Mouse (Mus musculus) cerebral cortex, adult 2 months (tissue): ENCODE measurements around the gene Gramd1a.

Source experiments
- WGBS: fragments of 180-500 bp; shearing (Covaris S2); methylation state at CpG from one replicate; pipeline ENCODE4 v1.1.7; 2018; 5-methylcytosine and 5-hydroxymethylcytosine counted together

Gramd1a gene

DNA sequence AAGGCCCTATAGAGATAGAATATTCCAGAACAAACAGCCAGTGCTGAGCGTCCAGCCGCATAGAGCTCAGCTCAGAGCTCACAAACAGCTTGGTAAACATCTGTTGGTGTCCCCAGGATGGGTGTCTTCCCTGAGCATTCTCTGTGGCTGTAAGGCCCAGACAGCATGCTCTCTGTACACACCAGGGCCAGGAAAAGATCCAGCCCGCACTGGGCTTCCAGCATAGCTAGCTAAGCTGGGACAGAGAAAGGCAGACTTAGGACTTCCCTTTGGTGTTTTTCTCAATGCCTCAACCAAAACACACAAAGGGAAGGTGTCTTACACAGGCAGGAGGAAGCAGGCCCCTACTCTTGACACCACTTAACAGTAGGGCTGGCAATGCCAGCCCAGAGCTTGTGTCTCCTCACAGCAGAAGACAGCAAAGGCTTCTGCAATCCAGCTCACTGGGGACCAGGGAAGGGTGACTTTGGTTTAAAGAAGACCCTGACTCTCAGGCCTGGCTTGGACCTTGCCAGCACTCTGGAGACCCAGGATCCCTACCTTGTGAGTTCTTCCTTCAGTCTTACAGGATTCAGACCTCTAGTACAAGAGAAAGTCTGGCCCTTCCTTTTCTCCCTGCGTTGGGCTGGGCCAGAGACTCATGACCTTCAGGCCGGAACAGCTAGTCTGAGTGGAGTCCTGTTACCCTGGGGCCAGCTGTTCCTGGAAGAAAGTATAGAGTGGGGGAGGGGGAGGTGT lies at the start of gene Gramd1a:
Gramd1a (minus strand) TSS at position 601 of the 738 bp plus-strand sequence.
- WGBS = 79% methylated on average over 5 of the region's 5 CpGs

DNA sequence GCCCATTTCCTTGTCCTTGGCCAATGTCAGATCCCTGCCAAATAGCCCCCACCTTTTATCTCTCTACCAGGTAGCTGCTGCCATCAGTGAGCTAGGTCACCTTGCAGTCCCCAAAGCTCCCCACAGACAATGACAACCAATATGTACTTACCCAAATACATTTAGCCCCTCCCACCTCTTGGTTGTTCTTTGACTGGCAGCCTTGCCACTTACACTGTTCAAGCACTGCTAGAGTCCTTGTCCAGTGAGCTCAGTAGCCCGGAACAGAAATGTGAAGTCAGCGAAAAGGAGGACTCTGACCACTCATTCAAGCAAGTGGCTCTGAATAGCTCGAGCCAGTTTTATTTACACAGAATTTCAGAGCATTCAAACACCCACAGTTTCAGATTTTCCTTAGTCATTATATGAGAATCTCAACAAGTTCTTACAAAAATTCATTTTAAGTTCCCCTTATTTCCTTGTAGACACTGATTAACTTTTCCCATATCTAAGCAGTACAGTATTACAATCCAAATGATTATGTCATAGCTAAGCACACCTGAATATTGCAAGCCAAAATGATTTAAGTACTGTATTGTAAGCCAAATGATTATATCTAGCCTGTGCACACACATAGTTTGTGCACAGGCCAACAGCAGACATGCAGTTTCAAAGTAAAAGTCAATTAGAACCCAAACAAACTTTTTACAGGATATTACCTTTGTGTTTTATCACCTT lies 40.1 kb upstream of the Gramd1a start:
- 57% methylated on average over 3 of the region's 3 CpGs for WGBS

DNA sequence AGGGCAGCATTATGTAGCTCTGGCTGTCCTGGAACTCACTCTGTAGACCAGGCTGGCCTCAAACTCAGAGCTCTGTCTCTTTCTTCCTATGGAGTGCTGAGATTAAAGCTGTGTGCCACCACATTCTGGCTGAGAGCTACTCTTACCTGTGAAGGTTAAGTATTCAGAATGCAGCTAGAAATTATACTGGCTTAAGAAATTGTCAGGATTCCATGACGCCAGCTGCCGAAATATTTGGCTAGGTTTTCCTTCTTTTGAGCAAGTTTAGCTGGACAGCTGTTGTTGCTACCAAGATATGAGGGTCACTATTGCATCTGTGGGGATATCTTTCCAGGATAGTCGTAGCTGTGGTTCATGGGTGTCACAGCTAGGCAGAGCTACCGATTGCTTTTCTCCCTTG lies 29.0 kb upstream of the Gramd1a start:
- 81% methylated on average over 4 of the region's 4 CpGs for WGBS

DNA sequence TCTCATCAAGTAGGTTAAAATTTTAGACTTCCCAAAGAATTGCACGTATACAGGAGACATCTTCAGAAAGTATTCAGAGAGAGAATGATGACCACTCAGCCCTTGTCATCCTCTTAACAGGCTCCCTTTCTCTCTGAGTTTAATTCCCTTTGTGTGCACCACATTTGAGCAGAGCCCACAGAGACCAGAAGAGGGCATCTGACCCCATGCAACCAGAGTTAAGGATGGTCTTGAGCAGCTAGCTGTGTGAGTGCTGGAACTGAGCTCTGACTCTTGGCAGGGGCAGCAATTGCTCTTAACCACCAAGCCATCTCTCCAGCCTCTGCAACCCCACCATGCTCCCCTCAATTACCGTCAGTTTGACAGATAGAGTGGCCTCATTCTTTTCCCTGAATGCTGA lies 27.2 kb upstream of the Gramd1a start:
- WGBS = 48% methylated on average over 2 of the region's 2 CpGs

DNA sequence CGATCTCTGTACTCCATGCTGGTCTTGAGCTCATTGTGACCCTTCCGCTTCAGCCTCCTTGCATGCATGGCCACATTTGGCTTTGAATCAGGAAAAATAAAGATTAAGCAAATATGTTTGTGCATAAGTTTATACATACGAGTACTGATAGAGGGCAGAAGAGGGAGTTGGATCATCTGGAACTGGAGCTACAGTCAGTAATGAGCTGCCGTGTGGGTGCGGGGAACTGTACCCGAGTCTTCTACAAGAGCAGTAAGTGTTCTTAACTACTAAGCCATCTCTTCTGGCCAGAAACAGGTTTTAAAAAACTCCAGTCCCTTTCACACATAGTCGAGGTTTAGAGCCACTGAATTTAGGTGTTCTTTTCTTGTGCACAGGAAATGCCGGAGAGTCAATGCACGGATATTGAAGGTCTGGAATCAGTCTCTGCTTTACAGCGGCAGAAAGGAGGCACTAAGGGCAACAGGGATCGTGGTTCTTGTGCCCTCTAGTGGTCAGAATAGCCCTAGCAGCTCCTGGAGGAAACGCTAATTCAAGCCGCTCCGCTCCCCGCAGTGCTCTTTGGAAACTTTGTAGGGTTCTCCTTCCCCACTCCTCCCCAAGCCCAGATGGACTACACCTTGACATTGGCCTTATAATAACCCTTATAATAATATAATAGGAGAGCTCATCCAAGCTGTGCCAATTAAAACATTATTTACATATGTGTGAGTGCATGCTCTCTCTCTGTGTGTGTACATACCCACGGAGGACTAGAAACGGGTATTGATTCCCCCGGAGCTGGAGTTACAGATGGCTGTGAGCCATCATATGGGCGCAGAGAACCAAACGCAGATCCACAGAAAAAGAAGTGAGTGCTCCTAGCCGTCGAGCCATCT lies 21.4 kb upstream of the Gramd1a start:
- WGBS = 16% methylated on average over 22 of the region's 22 CpGs

DNA sequence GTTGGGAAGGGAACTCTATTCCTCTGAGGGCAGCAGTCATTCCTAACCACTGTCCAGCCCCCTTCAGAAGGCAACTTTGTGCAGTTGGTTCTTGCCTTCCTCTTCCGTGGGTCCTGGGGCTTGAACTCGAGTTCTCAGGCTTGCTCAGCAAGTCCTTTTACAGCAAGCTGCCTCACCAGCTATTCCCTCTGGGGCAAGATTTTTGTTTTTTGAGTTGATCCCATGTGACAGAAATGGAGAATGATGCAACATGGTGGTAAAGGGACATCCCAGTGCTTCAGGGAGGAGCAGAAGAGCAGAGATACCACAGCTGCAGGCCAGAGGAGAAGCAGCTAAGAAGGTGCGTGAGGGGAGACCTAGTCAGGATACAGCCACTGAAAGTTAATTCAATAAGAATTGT lies 19.4 kb upstream of the Gramd1a start:
- WGBS = 87% methylated on average over 3 of the region's 3 CpGs

DNA sequence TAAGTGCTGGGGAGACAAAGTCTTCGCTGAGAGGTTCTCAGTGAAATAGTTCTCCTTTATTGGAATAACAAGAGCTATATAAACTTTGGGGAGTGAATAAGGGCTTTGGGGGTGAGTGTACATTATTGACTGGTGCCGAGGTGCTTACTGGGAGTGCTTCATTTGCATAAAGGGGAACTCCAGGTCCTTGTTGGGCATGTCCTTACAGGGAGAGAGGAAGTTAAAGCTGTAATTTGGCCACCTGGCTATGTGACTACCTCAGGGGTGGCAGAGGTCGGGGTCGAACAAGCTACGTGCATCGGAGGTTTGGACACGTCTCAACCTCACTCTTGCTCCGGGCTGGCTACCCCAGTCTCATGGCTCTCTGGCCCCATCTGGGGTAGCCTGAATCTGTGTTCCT lies 18.8 kb upstream of the Gramd1a start:
- 83% methylated on average over 8 of the region's 8 CpGs for WGBS

DNA sequence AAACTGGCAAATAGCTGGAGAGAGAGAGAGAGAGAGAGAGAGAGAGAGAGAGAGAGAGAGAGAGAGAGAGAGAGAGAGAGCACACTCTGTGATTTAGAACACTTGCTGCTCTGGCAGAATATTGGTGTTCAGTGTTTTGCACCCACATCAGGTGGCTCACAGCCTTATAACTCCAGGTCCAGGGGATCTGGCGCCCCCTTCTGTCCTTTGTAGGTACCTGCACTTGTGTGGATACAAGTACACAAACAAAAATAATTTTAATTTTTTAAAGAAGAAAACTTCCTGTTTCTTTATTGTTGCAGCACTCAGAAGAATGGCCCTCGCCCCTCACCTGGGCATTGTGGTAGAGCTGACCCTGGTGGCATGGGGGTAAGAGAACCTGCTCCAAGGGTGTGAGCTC lies 16.5 kb upstream of the Gramd1a start:
- WGBS = 24% methylated on average over 2 of the region's 2 CpGs

DNA sequence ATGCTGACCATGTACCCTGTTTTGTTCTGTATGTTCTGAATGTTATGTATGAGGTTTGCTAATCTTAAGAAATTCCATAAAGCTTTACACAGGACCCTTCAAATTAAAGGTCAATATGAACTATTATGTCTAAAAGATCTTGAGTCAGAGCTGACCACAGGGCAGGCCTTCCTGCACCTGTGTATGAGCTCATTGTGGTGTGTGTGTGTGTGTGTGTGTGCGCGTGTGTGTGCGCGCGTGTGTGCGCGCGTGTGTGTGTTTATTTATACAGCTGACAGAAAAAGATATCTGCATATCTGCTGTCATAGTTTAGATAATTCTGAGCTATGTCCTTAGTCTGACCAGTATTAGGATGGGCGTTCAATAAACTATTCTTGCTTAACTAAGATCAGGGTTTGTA lies 14.8 kb upstream of the Gramd1a start:
- WGBS = 93% methylated on average over 9 of the region's 9 CpGs

DNA sequence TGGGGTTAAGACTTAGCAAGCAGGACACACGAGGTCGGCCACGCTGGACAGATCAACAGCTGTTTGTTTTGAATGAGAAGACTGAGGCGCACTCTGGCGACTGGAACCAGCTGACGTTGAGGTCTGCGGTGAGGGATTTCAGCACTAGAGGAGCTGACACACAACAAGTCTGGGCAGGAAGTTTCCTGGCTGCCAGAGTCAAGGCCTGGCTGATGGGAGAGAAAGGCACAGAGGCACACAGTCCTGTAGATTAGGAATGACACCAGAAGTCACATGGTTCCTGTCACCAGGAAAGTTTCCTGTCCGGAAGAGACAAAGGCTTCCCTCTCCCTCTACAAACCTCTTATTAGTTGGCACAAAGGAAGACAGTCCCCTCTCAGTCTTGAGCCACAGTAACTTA lies 12.7 kb upstream of the Gramd1a start:
- 41% methylated on average over 8 of the region's 8 CpGs for WGBS

DNA sequence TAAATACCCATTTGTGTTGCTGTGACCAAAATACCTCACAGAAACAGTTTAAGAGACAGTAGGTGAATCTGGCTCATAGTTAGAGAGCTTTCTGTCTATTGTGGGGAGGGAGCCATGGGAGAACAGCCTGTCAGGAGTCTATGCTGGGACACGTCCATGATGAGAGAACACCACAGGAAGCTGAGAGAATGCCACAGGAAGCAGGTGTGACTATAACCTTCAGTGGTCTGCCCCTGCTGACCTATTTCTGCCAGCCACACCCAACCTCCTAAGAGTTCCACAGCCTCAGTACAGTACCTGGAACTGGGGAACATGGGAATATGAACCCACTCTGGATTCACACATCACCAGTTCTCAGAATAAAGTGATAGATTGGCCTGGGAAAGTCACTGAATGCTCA lies 9.1 kb upstream of the Gramd1a start:
- 76% methylated on average over 1 of the region's 1 CpGs for WGBS

DNA sequence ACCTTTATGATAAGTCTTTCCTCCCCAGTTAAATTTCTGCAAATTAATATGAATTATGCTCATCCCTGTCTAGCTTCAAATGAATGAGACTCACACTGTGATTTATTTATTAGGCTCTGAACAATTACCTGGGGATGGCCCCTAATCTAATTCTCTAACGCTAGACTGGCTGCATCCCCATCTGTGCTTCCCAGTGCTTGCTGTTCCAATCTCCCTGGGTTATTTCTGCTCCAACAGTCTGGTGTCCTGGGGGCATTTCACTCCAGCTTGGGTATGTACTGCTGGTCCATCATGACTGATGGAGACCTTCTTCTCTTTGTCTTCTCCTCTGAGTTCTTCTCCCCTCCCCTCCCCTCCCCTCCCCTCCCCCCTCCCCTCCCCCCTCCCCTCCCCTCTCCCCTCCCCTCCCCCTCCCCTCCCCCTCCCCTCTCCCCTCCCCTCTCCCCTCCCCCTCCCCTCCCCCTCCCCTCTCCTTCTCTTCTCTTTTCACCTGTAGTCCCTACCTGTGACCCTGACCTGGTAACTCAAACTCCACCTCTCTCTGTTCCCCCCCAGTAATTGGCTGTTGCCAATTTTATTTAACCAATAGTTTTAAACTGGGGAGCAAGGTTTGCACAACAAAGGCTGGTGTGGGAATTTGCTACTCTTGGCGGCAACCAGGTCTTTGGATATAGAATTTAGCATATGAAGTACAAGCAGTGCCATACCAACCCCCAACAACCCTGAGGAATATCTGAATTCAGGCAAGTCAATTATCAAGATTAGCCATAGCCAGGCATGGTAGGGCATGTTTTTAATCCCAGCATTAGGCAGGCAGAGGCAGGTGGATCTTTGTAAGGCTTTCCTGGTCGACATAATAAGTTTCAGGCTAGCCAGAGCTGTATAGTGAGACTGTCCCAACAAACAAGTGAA lies 8.2 kb upstream of the Gramd1a start:
- WGBS = 68% methylated on average over 3 of the region's 3 CpGs

DNA sequence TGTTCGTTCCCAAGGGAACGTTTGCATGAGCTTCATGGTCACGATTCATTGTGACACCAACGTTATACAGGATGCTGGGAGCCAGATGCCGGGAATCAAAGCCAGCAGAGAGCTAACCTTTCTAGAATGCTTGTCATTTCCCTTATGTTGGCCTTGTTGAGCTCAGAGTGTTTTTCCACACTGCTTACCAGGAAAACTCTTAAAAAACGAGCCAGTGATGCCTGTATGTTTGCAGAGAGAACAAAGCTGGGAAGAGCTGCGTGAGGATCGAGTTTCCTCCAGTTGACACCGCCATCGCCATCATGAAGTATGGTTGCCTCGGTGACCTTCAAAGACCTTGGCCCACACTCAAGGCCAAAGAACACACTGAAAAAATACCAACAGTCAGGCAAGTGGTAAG lies 6.6 kb upstream of the Gramd1a start:
- 74% methylated on average over 11 of the region's 11 CpGs for WGBS

DNA sequence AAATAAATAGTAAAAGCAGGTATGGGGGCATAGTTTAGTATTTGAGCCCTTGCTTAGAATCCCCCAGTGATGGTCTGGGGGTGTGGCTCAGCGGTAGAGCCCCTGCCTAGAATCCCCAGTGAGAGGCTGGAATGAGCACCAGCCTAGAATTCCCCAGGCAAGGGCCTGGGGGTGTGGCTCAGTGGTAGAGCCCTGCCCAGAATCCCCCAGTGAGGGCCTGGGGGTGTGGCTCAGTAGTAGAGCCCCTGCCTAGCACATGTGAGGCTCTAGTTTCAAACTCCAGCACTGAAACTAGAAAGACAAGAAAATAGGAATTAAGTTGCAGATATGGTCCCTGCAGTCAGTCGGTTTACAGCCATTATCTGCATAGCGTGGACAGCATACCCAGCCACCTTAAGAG lies 6.1 kb upstream of the Gramd1a start:
- WGBS = 76% methylated on average over 3 of the region's 3 CpGs

DNA sequence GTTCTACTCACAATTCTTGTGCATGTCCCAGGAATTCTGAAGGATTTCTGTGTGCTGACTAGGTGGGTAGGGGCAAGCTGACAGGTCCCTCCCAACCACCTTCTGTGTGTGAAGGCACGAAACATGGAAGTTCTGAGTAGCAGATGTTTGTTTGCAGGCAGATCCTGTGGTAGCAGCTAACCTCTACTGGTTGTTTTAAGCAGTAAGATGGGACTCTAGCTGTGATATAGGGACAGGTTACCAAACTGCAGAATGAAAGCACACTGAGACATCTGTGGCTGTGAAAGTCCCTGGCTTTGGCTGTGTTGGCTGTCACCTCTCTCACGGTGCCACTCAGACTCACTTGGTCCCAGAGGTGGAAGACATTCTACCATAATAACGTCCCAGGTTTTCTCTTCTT lies 5.5 kb upstream of the Gramd1a start:
- 75% methylated on average over 3 of the region's 3 CpGs for WGBS

DNA sequence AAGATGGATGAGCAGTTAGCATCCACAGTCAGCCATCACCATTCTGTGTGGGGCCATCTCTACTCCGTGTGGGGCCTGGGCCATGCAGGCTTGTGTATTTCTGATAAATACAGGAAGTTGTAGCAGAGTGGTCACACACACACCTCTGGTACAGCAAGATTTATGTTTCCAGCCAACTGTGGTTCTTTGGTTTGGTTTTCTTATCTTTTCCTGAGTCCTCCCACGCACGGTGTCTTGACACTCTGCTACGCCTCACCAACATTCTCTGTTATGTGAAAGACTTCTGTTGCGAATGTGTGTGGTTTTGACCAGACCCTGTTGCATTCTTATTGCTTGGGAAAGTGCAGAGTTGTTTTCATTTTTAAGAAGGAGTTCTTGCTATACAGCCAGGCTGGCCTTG lies 5.1 kb upstream of the Gramd1a start:
- 76% methylated on average over 5 of the region's 5 CpGs for WGBS

DNA sequence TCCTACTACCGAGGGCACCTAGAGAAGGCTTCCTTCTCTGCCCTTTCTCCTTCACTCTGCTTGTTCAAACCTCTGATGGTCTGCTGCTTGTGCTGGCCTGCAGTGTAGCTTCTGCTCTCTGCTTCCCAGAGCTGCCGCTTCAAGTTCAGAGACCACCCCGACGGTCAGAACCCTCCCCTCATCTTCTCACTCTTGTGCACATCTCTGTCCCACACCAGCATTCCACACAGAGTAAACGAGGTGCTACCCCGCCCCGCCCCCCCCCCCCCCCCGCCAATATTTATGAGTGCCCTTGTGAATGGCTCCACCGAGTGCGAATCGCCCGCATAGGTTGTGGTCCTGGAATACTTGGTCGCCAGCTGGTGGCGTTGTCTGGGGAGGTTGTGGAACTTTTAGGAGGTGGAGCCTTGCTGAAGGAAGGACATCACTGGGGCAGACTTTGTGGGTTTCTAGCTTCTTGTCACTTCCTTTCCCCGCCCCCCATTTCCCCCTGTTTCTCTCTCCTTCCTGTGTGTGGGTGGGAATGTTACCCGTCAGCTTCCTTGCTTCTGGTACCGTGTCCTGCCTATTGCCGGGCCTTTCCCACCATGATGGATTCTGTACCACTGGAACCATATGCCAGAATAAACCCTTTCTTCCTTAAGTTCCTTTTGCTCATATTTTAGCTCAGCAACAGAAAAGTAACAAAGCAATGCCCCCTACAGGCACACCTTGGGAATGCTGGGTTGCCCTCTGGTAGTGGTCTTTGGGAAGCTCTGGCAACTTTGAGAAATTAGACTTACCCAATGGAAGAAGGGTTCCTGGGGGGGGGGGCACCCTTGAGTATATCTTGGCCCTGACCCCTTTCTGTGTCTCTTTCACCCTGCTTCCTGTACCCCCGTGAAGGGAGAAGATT lies 585 bp upstream of the Gramd1a start:
- 43% methylated on average over 19 of the region's 19 CpGs for WGBS

DNA sequence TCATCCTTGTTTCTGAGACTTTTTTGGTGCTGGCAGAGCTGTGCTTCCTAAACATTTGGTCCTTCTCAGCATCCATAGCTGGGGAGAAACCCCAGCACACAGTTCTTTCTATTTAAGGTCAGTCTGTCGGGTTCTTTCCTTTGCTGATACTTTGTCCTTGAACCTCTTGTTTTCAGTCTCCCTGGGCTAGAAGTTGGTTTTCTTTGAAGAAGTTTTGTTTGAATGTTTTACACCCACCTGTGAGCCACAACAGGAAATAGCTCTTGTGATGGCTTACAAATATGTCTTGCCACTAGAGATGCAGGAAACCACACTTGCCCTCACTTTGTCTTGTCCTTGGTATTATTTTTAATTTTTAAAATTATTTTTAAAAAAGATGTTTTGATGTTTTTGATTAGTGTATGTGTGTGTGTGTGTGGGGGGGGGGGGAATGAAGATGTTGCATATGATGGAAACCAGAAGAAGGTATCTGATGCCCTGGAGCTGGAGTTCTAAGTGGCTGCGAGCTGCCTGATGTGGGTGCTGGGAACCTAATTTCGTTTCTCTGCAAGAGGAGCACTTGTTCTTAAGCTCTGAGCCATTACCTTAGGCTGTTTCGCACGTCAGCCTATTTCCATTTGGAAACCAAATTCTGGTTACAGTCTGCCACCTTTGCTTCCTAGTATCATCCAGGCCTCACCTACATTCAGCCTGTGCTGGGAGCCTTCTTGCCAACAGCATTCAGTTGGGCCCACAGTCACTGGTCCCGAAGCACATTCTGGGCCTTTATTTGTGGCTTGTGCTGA lies 2.0 kb downstream of the Gramd1a start:
- WGBS = 87% methylated on average over 6 of the region's 6 CpGs
